Mouse (Mus musculus): ENCODE measurements around the gene App.

App gene

GRCm38 (mm10) chr16:85150902-85151301 lies 22.7 kb downstream of the App start:
- no peak for DNase-seq (ENCODE audit: low spot score in 2 of 2)

- no peak for DNase-seq (ENCODE audit: low spot score in 2 of 2)
Measured at GRCm38 (mm10) chr16:85149509-85149871, 24.1 kb downstream of the App start.

GRCm38 (mm10) chr16:85148615-85149508 lies 24.7 kb downstream of the App start:
- no peak for DNase-seq (ENCODE audit: low spot score in 2 of 2)

- DNase-seq (ENCODE audit: low spot score in 2 of 2) = no peak
Measured at GRCm38 (mm10) chr16:85147440-85147839, 26.1 kb downstream of the App start.

- DNase-seq (ENCODE audit: low spot score in 2 of 2) = no peak
Measured at GRCm38 (mm10) chr16:85145771-85146178, 27.8 kb downstream of the App start.

- no peak for DNase-seq (ENCODE audit: low spot score in 2 of 2)
Measured at GRCm38 (mm10) chr16:85145369-85145768, 28.2 kb downstream of the App start.

- no peak for DNase-seq (ENCODE audit: low spot score in 2 of 2)
Measured at GRCm38 (mm10) chr16:85144401-85144800, 29.2 kb downstream of the App start.

- no peak for DNase-seq (ENCODE audit: low spot score in 2 of 2)
Measured at GRCm38 (mm10) chr16:85143863-85144262, 29.7 kb downstream of the App start.

GRCm38 (mm10) chr16:85143188-85143587 lies 30.4 kb downstream of the App start:
- DNase-seq (ENCODE audit: low spot score in 2 of 2) = no peak

GRCm38 (mm10) chr16:85141404-85141803 lies 32.2 kb downstream of the App start:
- no peak for DNase-seq (ENCODE audit: low spot score in 2 of 2)

- DNase-seq (ENCODE audit: low spot score in 2 of 2) = no peak
Measured at GRCm38 (mm10) chr16:85139178-85139604, 34.4 kb downstream of the App start.

- peak; percentile 43 to 52 for DNase-seq (ENCODE audit: low spot score in 2 of 2)
Measured at GRCm38 (mm10) chr16:85137348-85137747, 36.2 kb downstream of the App start.

- no peak for DNase-seq (ENCODE audit: low spot score in 2 of 2)
Measured at GRCm38 (mm10) chr16:85136046-85136445, 37.5 kb downstream of the App start.

GRCm38 (mm10) chr16:85133468-85133881 lies 40.1 kb downstream of the App start:
- DNase-seq (ENCODE audit: low spot score in 2 of 2) = no peak

- no peak for DNase-seq (ENCODE audit: low spot score in 2 of 2)
Measured at GRCm38 (mm10) chr16:85133057-85133456, 40.5 kb downstream of the App start.

- no peak for DNase-seq (ENCODE audit: low spot score in 2 of 2)
Measured at GRCm38 (mm10) chr16:85132182-85132581, 41.4 kb downstream of the App start.

- no peak for DNase-seq (ENCODE audit: low spot score in 2 of 2)
Measured at GRCm38 (mm10) chr16:85130861-85131556, 42.6 kb downstream of the App start.

GRCm38 (mm10) chr16:85128693-85129657 lies 44.6 kb downstream of the App start:
- no peak for DNase-seq (ENCODE audit: low spot score in 2 of 2)

GRCm38 (mm10) chr16:85128347-85128664 lies 45.3 kb downstream of the App start:
- DNase-seq (ENCODE audit: low spot score in 2 of 2) = no peak

GRCm38 (mm10) chr16:85127661-85128346 lies 45.8 kb downstream of the App start:
- DNase-seq (ENCODE audit: low spot score in 2 of 2) = no peak

GRCm38 (mm10) chr16:85124649-85125048 lies 48.9 kb downstream of the App start:
- no peak for DNase-seq (ENCODE audit: low spot score in 2 of 2)
